Mouse (Mus musculus) Patski (cell line): ENCODE data around the gene Gm21887. TPM values are rescaled to one million over a fixed set of nuclear protein-coding genes. Genes with fewer than 3 reads are reported as not detected.
"Not testable (repeated sequence)": the region's sequence is repeated elsewhere in the genome, so short reads cannot be mapped to it uniquely, and the experiment has no call there.

Experiments
- ATAC-seq: fragments of 100-300 bp; one replicate; pipeline ENCODE4 v1.8.0; 2021
- CTCF ChIA-PET: fragments of 350-600 bp; sonication (Branson Sonifier 250); formaldehyde crosslinking; loops from one replicate; lab custom pipeline; 2022; ENCODE audit warnings: inconsistent platforms; lab: Charles Lee
- POLR2A ChIA-PET: fragments of 350-600 bp; sonication (Branson Sonifier 250); formaldehyde crosslinking; loops from one replicate; lab custom pipeline; 2022; ENCODE audit warnings: antibody characterized with exemption, inconsistent platforms; lab: Charles Lee
- DNase-seq: peaks from one replicate; pipeline ENCODE4 v3.0.0-alpha.2; 2011; ENCODE audit warnings: low read depth, low spot score
- H3K27me3 ChIP-seq: fragments of 371-371 bp; one replicate; pipeline ENCODE4 v1.5.1; 2021
- CTCF ChIP-seq: fragments of 100-300 bp; IDR thresholded peaks from one replicate; pipeline ENCODE4 v1.5.1; 2021
- in situ Hi-C: fragments of 300-500 bp; cut with MboI; formaldehyde crosslinking; loops from 3 replicates; pipeline ENCODE4 v1.11.1; 2018; ENCODE audit warnings: low pct_unique_long_range_greater_than_20kb, mixed read lengths
- polyA plus RNA-seq: library from polyadenylated mRNA; unstranded; gene quantifications from one replicate; pipeline ENCODE4 v1.2.3, GENCODE M21; 2021

Gm21887 gene
- polyA plus RNA-seq, 1 experiment from 2014 or later = 110 TPM

- DNase-seq, POLR2A ChIA-PET, CTCF ChIA-PET: not testable (repeated sequence)
- in situ Hi-C loops = loop anchor here (5.0 kb wide), 1 partner anchor 176 kb away; no protein-coding TSS in a partner anchor
- H3K27me3 ChIP-seq = peaks cover 14% of the 10 kb centered on the region
- peak; percentile 1 for ATAC-seq
These were observed 30.8 kb upstream of the Gm21887 start for GRCm38 (mm10) chrX:169978436-169979381.

- in situ Hi-C loops = loop anchor here (5.0 kb wide), 1 partner anchor 177 kb away; no protein-coding TSS in a partner anchor
- CTCF ChIA-PET, ATAC-seq, POLR2A ChIA-PET, DNase-seq: not testable (repeated sequence)
- H3K27me3 ChIP-seq = peaks cover 14% of the 10 kb centered on the region
These were observed 29.8 kb upstream of the Gm21887 start for GRCm38 (mm10) chrX:169979461-169980202.

- in situ Hi-C loops, POLR2A ChIA-PET, CTCF ChIA-PET, ATAC-seq, DNase-seq: not testable (repeated sequence)
- H3K27me3 ChIP-seq = peaks cover 14% of the 10 kb centered on the region
These were observed 29.3 kb upstream of the Gm21887 start for GRCm38 (mm10) chrX:169980203-169980556.

GRCm38 (mm10) chrX:169980809-169981289, 28.6 kb upstream of the Gm21887 start:
- CTCF ChIA-PET = no interaction called here
- H3K27me3 ChIP-seq = peaks cover 14% of the 10 kb centered on the region
- ATAC-seq = no peak
- no peak for TF ChIP-seq CTCF
- no peak for DNase-seq
- in situ Hi-C loops = no loop called here
- POLR2A ChIA-PET = no interaction called here

- POLR2A ChIA-PET, in situ Hi-C loops, ATAC-seq, DNase-seq, CTCF ChIA-PET: not testable (repeated sequence)
- peaks cover 14% of the 10 kb centered on the region for H3K27me3 ChIP-seq
These were observed 27.7 kb upstream of the Gm21887 start for GRCm38 (mm10) chrX:169981761-169982181.

- DNase-seq, in situ Hi-C loops, CTCF ChIA-PET, ATAC-seq, H3K27me3 ChIP-seq, POLR2A ChIA-PET: not testable (repeated sequence)
These were observed 26.7 kb upstream of the Gm21887 start for GRCm38 (mm10) chrX:169982606-169983400.

GRCm38 (mm10) chrX:169983401-169984165, 25.9 kb upstream of the Gm21887 start:
- POLR2A ChIA-PET, DNase-seq, CTCF ChIA-PET, in situ Hi-C loops, ATAC-seq, H3K27me3 ChIP-seq: not testable (repeated sequence)

- POLR2A ChIA-PET, CTCF ChIA-PET: not testable (repeated sequence)
These were observed 25.1 kb upstream of the Gm21887 start for GRCm38 (mm10) chrX:169984331-169984730.

GRCm38 (mm10) chrX:169984853-169985252, 24.6 kb upstream of the Gm21887 start:
- H3K27me3 ChIP-seq, DNase-seq, POLR2A ChIA-PET, CTCF ChIA-PET, ATAC-seq, in situ Hi-C loops: not testable (repeated sequence)

More at GRCm38 (mm10) chrX:169984331-169984730, 25.1 kb upstream of the Gm21887 start:
- ATAC-seq, H3K27me3 ChIP-seq, in situ Hi-C loops, DNase-seq: not testable (repeated sequence)

GRCm38 (mm10) chrX:169985796-169986195, 23.7 kb upstream of the Gm21887 start:
- POLR2A ChIA-PET, H3K27me3 ChIP-seq, in situ Hi-C loops, ATAC-seq, DNase-seq, CTCF ChIA-PET: not testable (repeated sequence)

- in situ Hi-C loops, POLR2A ChIA-PET, CTCF ChIA-PET, H3K27me3 ChIP-seq, DNase-seq: not testable (repeated sequence)
- ATAC-seq = peak; percentile 61
These were observed 22.7 kb upstream of the Gm21887 start for GRCm38 (mm10) chrX:169986519-169987367.

- CTCF ChIA-PET, in situ Hi-C loops, ATAC-seq, H3K27me3 ChIP-seq, DNase-seq, POLR2A ChIA-PET: not testable (repeated sequence)
These were observed 22.1 kb upstream of the Gm21887 start for GRCm38 (mm10) chrX:169987368-169987837.
